Mouse (Mus musculus) megakaryocyte progenitor cell, adult 5-6 weeks (primary cell): ENCODE results near the gene Wdr48. TPM values are rescaled to one million over a fixed set of nuclear protein-coding genes. Genes with fewer than 3 reads are reported as not detected.

Experiments used
- ATAC-seq: replicated peaks from 2 replicates; pipeline ENCODE4 v1.8.0; 2016; ENCODE audit warnings: mild to moderate bottlenecking, moderate TSS enrichment, inconsistent platforms; ENCODE audit not compliant: poor library complexity
- total RNA-seq, 2 experiments: library from RNA; stranded (forward) in 1 of 2; stranded (reverse) in 1 of 2; fragments of 157-497, 149-512 nt in 1 of 2; fragments of 200-1000 nt in 1 of 2; gene quantifications; 2 replicates each; pipeline versions ENCODE4 v1.2.3 to v1.2.4; 2015 to 2017

Wdr48 gene
- total RNA-seq (2015) (57.6 and 75.4 TPM in 2 replicates), total RNA-seq (2017) (49.1 and 58.6 TPM in 2 replicates)

DNA sequence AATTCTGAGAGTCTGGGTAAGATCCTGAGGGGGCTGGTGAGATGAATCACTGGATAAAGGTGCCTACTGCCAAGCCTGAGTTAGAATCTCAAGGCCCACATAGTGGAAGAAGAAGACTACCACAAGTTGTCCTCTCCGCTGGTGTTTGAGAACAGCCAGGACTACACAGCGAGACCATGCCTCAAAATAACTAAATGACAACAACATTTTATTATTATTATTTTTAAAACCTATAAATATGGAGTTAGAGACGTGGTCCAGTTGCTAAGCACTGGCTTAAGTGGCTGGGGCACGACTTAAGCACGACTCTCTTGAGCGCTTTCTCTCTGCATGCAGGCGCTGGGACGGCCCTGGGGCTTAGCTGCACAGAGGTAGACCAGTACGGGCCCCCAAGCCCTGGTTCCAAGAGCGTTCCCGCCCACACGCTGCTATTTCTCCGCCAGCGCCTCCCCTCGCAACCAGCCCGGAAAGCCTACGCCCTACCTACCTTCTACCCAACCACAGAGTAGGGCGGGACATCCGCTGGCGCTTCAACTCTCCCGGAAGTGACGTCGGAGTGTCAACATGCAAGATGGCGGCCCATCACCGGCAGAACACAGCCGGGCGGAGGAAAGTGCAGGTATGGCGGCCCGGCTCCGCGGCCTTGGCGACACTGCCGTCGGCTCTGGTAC is at the start of gene Wdr48:
Wdr48 (plus strand) TSS at position 540 of the 671 bp plus-strand sequence.
- ATAC-seq = peak; percentile 96

DNA sequence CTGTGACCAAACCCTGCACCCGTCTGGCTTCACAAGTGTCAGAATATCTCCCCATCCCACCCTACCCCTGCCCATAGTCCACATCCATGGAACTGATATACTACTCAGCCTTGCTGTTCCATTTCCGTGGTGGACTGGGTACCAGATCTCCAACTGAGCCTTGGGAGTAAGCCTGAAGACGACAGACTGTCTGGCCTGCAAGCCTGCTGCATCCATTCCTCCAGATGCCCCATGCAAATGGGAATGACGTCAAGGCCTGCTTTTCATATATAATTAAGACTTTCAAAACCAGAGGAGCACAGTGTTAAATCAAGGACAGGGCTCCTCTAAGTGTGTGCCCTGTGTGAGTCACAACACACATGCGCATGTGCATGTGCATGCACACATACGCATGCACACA is 47.5 kb upstream of the Wdr48 start:
- ATAC-seq = no peak

- no peak for ATAC-seq
These were observed 46.0 kb upstream of the Wdr48 start for GRCm38 (mm10) chr9:119848671-119849070.

DNA sequence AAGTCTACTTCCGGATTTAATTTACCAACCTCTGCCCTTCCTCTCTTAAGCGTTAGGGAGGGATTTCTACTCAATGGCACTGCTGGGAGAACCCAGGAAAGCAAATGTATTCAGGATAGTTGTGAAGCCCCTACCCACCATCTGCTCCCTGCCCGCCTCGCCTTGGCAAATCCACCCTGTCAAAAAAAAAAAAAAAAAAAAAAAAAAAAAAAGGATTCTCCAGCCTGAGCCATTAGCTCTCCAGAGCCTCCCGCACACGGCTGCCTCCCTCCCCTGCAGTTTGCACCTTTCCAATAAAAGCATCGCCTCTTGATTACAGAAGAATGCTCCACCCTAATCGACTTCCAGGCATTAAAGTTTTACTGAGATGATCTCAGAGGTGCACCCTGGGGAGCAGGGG is 45.5 kb upstream of the Wdr48 start:
- no peak for ATAC-seq

- no peak for ATAC-seq
These were observed 42.2 kb upstream of the Wdr48 start for GRCm38 (mm10) chr9:119852347-119853030.

- no peak for ATAC-seq
These were observed 41.4 kb upstream of the Wdr48 start for GRCm38 (mm10) chr9:119853071-119853846.

DNA sequence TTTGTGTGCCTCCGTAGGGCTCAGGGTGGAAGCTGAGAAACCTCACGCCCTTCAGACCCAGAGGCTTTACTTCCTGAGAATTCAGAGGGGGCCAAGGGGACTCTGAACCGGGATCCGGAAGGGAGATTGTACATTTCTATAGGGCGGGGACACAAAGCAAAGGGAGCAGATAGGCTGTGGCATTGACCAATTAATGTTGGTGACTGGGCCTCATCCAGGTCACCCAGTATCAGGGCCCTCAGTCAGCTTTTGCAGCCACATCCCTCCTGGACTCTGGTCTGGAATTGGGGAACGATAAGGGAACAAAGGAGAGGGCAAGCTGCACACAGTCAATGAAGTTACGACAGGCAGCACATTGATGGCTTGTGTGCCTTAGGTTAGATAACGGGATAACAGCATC is 40.5 kb upstream of the Wdr48 start:
- ATAC-seq = no peak

GRCm38 (mm10) chr9:119887144-119887901 is 7.4 kb upstream of the Wdr48 start:
- ATAC-seq = peak; percentile 68

DNA sequence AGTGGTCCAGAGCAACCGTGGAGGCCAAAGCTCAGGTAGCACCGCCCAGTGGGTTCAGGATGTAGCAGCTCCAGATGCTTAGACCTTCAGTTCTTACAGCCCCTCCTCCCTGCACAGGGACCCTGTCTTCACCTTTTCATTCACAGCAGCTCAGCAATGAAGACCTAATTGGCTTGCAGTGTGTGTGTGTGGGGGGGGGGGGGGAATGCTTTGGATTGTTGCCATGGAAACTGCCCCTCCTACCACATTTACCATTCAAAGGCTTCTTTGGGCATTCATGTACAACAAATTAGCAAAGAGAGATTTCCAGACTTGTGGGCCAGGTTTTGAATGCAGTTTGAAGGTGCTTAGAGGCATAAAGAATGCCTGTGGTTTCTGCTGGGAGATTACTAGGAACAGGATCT is 5.8 kb upstream of the Wdr48 start:
- ATAC-seq = no peak

GRCm38 (mm10) chr9:119889446-119889845 is 5.2 kb upstream of the Wdr48 start:
- no peak for ATAC-seq

- peak; percentile 40 for ATAC-seq
These were observed 4.0 kb upstream of the Wdr48 start for GRCm38 (mm10) chr9:119890692-119891091.

DNA sequence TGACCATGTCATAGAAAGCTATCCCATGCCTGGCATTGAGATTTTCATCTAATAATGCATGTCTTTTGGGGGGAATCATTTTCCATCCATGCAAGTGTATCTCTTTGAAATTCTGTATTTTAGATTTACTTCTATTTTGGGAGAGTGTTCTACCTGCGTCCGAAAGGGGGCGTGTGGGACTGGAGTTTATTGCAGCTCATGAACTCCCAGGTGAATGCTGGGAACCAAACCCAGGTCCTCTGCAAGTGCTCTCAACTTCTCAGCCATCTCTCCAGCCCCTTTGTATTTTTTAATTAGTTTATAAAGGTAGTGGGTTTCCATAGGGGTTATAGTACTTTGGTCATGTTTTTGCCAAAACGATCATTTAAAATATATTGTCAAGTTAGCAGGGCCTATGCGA is 797 bp upstream of the Wdr48 start:
- no peak for ATAC-seq

GRCm38 (mm10) chr9:119895040-119895721 is 503 bp downstream of the Wdr48 start:
- ATAC-seq = peak; percentile 48

DNA sequence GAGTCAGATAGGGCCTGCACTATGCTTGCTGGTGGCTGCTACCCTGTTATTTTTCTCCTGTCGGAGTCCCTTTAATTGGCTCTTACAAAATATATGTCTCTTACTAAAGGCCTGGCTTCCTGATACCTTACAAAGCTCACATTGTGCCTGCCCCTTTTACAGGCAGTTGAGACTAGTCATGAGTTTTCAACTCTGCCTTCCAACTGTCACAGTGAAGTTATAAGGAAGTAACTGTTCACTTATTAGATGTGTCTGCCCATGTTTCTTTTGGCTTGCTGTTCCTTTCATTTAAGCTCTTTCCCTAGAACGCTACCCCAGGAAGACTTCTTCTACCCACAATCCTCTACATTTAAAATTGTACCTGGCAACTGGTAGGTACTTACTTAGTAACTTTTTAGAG is 4.8 kb downstream of the Wdr48 start:
- ATAC-seq = peak; percentile 36

DNA sequence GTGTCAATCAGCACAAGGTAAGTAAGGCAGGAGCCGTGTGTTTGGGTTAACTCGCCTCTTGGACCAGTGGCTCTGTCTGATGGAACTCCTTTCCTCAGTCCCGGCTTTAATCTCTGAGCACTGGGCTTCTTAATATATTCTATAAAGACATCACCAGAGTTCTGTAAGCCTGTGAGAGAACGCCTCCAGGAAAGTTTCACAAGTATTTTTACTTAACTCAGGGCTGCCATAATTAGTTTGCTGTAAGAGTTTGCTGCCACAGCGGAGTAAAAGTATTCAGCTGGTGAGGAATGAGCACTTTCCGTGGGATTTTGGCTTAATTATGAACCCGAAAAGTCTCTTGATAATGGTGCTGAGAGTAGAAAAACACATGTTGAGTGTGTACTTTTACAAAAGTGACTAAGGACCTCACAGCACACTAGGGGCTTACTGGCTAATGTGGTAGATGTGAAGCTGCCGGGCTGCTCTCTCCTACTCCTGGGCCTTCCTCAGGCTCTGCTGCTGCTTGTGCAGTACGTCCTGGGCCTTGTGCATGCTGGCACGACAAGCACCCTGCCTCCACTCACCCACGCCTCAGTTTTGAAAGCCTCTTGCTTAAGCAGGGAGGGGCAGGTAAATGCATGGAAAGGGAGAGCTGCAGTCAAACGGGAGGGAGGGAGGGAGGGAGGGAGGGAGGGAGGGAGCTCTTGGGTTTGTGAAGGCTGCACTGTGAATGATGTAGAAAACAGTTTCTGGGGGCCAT is 7.9 kb downstream of the Wdr48 start:
- ATAC-seq = no peak

DNA sequence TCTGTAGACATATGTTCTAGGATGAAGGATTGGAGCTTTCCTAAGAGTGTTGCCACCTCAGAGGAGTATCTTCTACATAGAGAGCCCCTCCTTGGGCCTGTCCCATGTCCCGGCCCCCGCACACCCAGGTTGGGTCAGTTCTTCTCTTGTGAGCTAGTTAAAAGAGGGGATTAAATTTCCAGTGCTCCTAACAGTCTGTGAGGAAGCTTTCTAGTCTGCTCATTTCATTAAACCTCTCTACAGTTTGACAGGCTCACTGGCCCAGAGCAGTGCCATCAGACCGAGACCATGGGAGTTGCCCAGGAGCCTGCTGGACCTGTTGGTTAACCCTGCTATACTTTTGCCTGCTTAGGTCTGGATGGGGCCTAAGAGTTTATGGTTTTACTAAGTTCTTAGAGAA is 14.0 kb downstream of the Wdr48 start:
- no peak for ATAC-seq

DNA sequence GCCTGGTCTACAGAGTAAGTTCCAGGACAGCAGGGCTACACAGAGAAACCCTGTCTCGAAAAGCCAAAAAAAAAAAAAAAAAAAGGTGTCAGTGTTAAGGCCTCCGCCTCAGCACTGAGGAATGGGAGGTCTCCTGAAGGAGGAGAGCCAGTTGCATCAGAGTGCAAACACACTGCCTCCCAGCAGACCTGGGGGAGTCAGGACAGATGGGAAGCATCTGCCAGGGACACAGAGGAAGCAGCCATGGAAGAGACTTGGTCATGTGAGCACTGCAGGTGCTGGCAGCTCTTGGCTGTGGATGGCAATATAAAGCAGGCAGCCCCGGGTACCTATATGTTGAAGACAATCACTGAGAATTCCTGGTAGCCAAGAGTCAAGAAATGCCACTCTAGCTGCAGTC is 15.3 kb downstream of the Wdr48 start:
- no peak for ATAC-seq

- ATAC-seq = peak; percentile 50; the same call in 1 of the 2 replicates
These were observed 18.6 kb downstream of the Wdr48 start for GRCm38 (mm10) chr9:119913087-119913838.

- no peak for ATAC-seq
These were observed 25.2 kb downstream of the Wdr48 start for GRCm38 (mm10) chr9:119919858-119920257.
